Mouse (Mus musculus) ES-E14 (cell line): ENCODE data around the gene Csrnp1. TPM values are rescaled to one million over a fixed set of nuclear protein-coding genes. Genes with fewer than 3 reads are reported as not detected.

Experiments used
- DNase-seq: peaks from one replicate; pipeline ENCODE4 v3.0.0-alpha.2; 2013; ENCODE audit warnings: low read depth, low spot score
- H3K27ac ChIP-seq: 2 replicates; pipeline ENCODE4 v1.5.1; 2012; ENCODE audit warnings: low read depth, mild to moderate bottlenecking, low read length, moderate library complexity, mixed read lengths; ENCODE audit not compliant: poor library complexity, insufficient read depth, severe bottlenecking
- H3K36me3 ChIP-seq: 2 replicates; pipeline ENCODE4 v1.6.1; 2012; ENCODE audit warnings: mild to moderate bottlenecking, low read length, moderate library complexity, mixed read lengths; ENCODE audit not compliant: control insufficient read depth, poor library complexity, insufficient read depth, severe bottlenecking
- H3K4me1 ChIP-seq, 2 experiments: fragments of 150-350 bp in 1 of 2; sonication (generic) in 1 of 2; 2 replicates each; pipeline ENCODE4 v1.6.1; 2012; ENCODE audit warnings: low read length in 2 of 2, mild to moderate bottlenecking in 1 of 2, mixed read lengths in 1 of 2; ENCODE audit not compliant: control insufficient read depth in 2 of 2, insufficient read depth in 2 of 2, poor library complexity in 1 of 2
- H3K4me3 ChIP-seq, 2 experiments: fragments of 150-350 bp in 1 of 2; sonication (generic) in 1 of 2; 2 replicates each; pipeline ENCODE4 v1.5.1; 2012; ENCODE audit warnings: low read length in 2 of 2, low read depth in 1 of 2, mild to moderate bottlenecking in 1 of 2, mixed read lengths in 1 of 2; ENCODE audit not compliant: insufficient read depth in 1 of 2, poor library complexity in 1 of 2, severe bottlenecking in 1 of 2
- H3K9ac ChIP-seq: 2 replicates; pipeline ENCODE4 v1.6.1; 2012; ENCODE audit warnings: low read depth, mild to moderate bottlenecking, low read length, mixed read lengths; ENCODE audit not compliant: poor library complexity, insufficient read depth, severe bottlenecking
- H3K9me3 ChIP-seq: fragments of 150-350 bp; sonication (generic); 2 replicates; pipeline ENCODE4 v1.6.1; 2012; ENCODE audit warnings: low read depth, mild to moderate bottlenecking, low read length; ENCODE audit not compliant: control insufficient read depth, insufficient read depth
- CHD2 ChIP-seq: IDR thresholded peaks from 2 replicates; pipeline ENCODE4 v1.6.1; 2014; ENCODE audit warnings: mild to moderate bottlenecking, low read depth, low read length, inconsistent platforms
- HCFC1 ChIP-seq: IDR thresholded peaks from 2 replicates; pipeline ENCODE4 v1.6.1; 2012; ENCODE audit warnings: low read length, inconsistent platforms, borderline replicate concordance; ENCODE audit not compliant: insufficient read depth
- MAFK ChIP-seq: IDR thresholded peaks from 2 replicates; pipeline ENCODE4 v1.6.1; 2014; ENCODE audit warnings: mild to moderate bottlenecking, low read depth, low read length, inconsistent platforms; ENCODE audit not compliant: insufficient read depth
- ZC3H11A ChIP-seq: IDR thresholded peaks from 2 replicates; pipeline ENCODE4 v1.6.1; 2012; ENCODE audit warnings: low read depth, mild to moderate bottlenecking, inconsistent platforms, low read length, borderline replicate concordance
- ZNF384 ChIP-seq: IDR thresholded peaks from 2 replicates; pipeline ENCODE4 v1.6.1; 2012; ENCODE audit warnings: low read depth, low read length, inconsistent platforms
- in situ Hi-C, 2 experiments: fragments of 600-800 bp; cut with MboI; formaldehyde crosslinking; loops; one replicate each; pipeline ENCODE4 v1.15.1; 2025; ENCODE audit warnings: low sequenced_read_pairs in 2 of 2, inconsistent platforms in 1 of 2; ENCODE audit not compliant: unreplicated experiment in 2 of 2
- total RNA-seq: library from RNA; depleted of rRNA; stranded (reverse); fragments of 300-350 nt; gene quantifications from 2 replicates; pipeline ENCODE4 v1.2.3, GENCODE M21; 2012

The Csrnp1 gene
- total RNA-seq, 1 experiment, result 57.8 TPM

GRCm38 (mm10) chr9:119994207-119994606, 9.7 kb upstream of the Csrnp1 start:
- in situ Hi-C loops, result no loop called here
- H3K9me3 ChIP-seq, result no peaks in the 10 kb centered on the region
- H3K9ac ChIP-seq, result no peak overlapping the region
- TF ChIP-seq MAFK (peak; percentile 42; the same call in 1 of the 2 replicates), ZNF384 (no peak), CHD2 (no peak)
- no peak for DNase-seq
- H3K27ac ChIP-seq, result no peak overlapping the region
- peaks cover 0 to 24% of the 10 kb centered on the region in 2 experiments; a peak in 2 of 4 replicates for H3K4me1 ChIP-seq
- no peaks in the 10 kb centered on the region for H3K36me3 ChIP-seq
- no peak overlapping the region for H3K4me3 ChIP-seq

GRCm38 (mm10) chr9:119993092-119993844, 8.8 kb upstream of the Csrnp1 start:
- TF ChIP-seq ZC3H11A (no peak), HCFC1 (no peak), CHD2 (no peak), ZNF384 (no peak), MAFK (no peak)
- DNase-seq, result no peak
- H3K9ac ChIP-seq, result no peak overlapping the region
- in situ Hi-C loops, result no loop called here
- no peaks in the 10 kb centered on the region for H3K36me3 ChIP-seq
- no peak overlapping the region for H3K4me3 ChIP-seq
- H3K9me3 ChIP-seq, result no peaks in the 10 kb centered on the region
- no peak overlapping the region for H3K27ac ChIP-seq
- peaks cover 0 to 24% of the 10 kb centered on the region in 2 experiments; a peak in 2 of 4 replicates for H3K4me1 ChIP-seq

- no peaks in the 10 kb centered on the region for H3K36me3 ChIP-seq
- no peaks in the 10 kb centered on the region for H3K9me3 ChIP-seq
- peaks cover 1 to 28% of the 10 kb centered on the region in 2 experiments; a peak in 2 of 4 replicates for H3K4me1 ChIP-seq
- no peak overlapping the region for H3K27ac ChIP-seq
- TF ChIP-seq ZC3H11A (no peak), CHD2 (no peak), MAFK (no peak), HCFC1 (no peak), ZNF384 (no peak)
- in situ Hi-C loops, result no loop called here
- no peak overlapping the region for H3K9ac ChIP-seq
- no peak overlapping the region for H3K4me3 ChIP-seq
- DNase-seq, result no peak
These were observed 6.9 kb upstream of the Csrnp1 start for GRCm38 (mm10) chr9:119991310-119991709.

GRCm38 (mm10) chr9:119988304-119988703, 3.8 kb upstream of the Csrnp1 start:
- DNase-seq, result peak; percentile 75
- TF ChIP-seq ZNF384 (peak; percentile 17; the same call in 1 of the 2 replicates), MAFK (no peak), ZC3H11A (no peak), HCFC1 (no peak), CHD2 (no peak)
- in situ Hi-C loops, result no loop called here
- Histone ChIP-seq H3K9me3 (no peaks in the 10 kb centered on the region), H3K4me1 (peaks cover 1 to 26% of the 10 kb centered on the region in 2 experiments; a peak in 2 of 4 replicates), H3K4me3 (no peak overlapping the region), H3K9ac (no peak overlapping the region), H3K36me3 (no peaks in the 10 kb centered on the region), H3K27ac (no peak overlapping the region)
